Mouse (Mus musculus) testis, adult 2 months (tissue): ENCODE measurements around the gene Dmxl2. TPM values are rescaled to one million over a fixed set of nuclear protein-coding genes. Genes with fewer than 3 reads are reported as not detected.

ENCODE experiments used
- H3K27ac ChIP-seq: fragments of 200-500 bp; 2 replicates; pipeline ENCODE4 v1.5.1; 2012; ENCODE audit warnings: low read depth, low read length; ENCODE audit not compliant: control insufficient read depth, insufficient read depth
- H3K27me3 ChIP-seq: fragments of 200-500 bp; 2 replicates; pipeline ENCODE4 v1.6.1; 2012; ENCODE audit warnings: mild to moderate bottlenecking, low read length, moderate library complexity; ENCODE audit not compliant: control insufficient read depth, insufficient read depth
- H3K36me3 ChIP-seq: fragments of 200-500 bp; 2 replicates; pipeline ENCODE4 v1.6.1; 2012; ENCODE audit warnings: mild to moderate bottlenecking, low read length; ENCODE audit not compliant: control insufficient read depth, insufficient read depth
- H3K4me1 ChIP-seq: fragments of 200-500 bp; 2 replicates; pipeline ENCODE4 v1.6.1; 2012; ENCODE audit warnings: low read length; ENCODE audit not compliant: control insufficient read depth, insufficient read depth
- H3K4me3 ChIP-seq: fragments of 200-500 bp; 2 replicates; pipeline ENCODE4 v1.5.1; 2012; ENCODE audit warnings: low read depth, mild to moderate bottlenecking, low read length, moderate library complexity, mixed read lengths; ENCODE audit not compliant: control insufficient read depth
- CTCF ChIP-seq: fragments of 200-500 bp; IDR thresholded peaks from 2 replicates; pipeline ENCODE4 v1.5.1; 2012; ENCODE audit warnings: low read depth, mild to moderate bottlenecking, inconsistent platforms, low read length, moderate library complexity; ENCODE audit not compliant: control insufficient read depth, insufficient read depth, insufficient replicate concordance
- POLR2A ChIP-seq: fragments of 200-500 bp; IDR thresholded peaks from 2 replicates; pipeline ENCODE4 v1.6.1; 2012; ENCODE audit warnings: low read depth, mild to moderate bottlenecking, inconsistent platforms, low read length, moderate library complexity; ENCODE audit not compliant: control insufficient read depth
- polyA plus RNA-seq: library from polyadenylated mRNA; depleted of rRNA; stranded (reverse); fragments of >200 nt; gene quantifications from 2 replicates; pipeline ENCODE4 v1.2.3, GENCODE M21; 2012

The Dmxl2 gene
- polyA plus RNA-seq, 1 experiment: 9.8 TPM

DNA sequence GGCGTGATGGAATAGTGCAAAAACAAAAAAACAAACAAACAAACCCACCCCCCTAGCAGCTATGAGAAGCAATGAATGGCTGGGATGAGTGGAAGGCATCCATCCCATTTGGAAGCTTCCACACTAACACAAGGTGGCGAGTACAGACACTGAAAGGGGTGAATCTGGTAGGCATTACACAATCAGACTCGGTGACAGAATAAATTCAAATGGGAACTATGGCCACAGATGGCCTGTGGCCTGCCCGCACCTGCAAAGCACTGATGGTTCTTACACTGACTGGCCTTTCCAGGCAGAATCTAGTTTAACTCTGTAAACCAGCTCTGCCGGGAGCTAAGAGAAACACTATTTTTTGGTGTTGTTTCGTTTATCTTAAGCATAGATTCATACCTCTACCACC lies 2.1 kb downstream of the Dmxl2 start:
- Histone ChIP-seq H3K27ac (no peak overlapping the region), H3K4me1 (peaks cover 12% of the 10 kb centered on the region), H3K4me3 (no peak overlapping the region), H3K27me3 (no peaks in the 10 kb centered on the region), H3K36me3 (no peaks in the 10 kb centered on the region)
- TF ChIP-seq POLR2A (no peak), CTCF (no peak)

- H3K4me1 ChIP-seq: peaks cover 3% of the 10 kb centered on the region
- H3K27me3 ChIP-seq: no peaks in the 10 kb centered on the region
- TF ChIP-seq POLR2A (no peak), CTCF (no peak)
- no peak overlapping the region for H3K27ac ChIP-seq
- no peaks in the 10 kb centered on the region for H3K36me3 ChIP-seq
- no peak overlapping the region for H3K4me3 ChIP-seq
These were observed 11.0 kb downstream of the Dmxl2 start for GRCm38 (mm10) chr9:54490431-54490830.

- H3K4me1 ChIP-seq: peaks cover 3% of the 10 kb centered on the region
- H3K4me3 ChIP-seq: no peak overlapping the region
- H3K27ac ChIP-seq: no peak overlapping the region
- H3K36me3 ChIP-seq: no peaks in the 10 kb centered on the region
- H3K27me3 ChIP-seq: no peaks in the 10 kb centered on the region
- TF ChIP-seq POLR2A (no peak), CTCF (no peak)
These were observed 11.8 kb downstream of the Dmxl2 start for GRCm38 (mm10) chr9:54489599-54489998.

- no peak overlapping the region for H3K27ac ChIP-seq
These were observed 16.5 kb downstream of the Dmxl2 start for GRCm38 (mm10) chr9:54484927-54485326.

DNA sequence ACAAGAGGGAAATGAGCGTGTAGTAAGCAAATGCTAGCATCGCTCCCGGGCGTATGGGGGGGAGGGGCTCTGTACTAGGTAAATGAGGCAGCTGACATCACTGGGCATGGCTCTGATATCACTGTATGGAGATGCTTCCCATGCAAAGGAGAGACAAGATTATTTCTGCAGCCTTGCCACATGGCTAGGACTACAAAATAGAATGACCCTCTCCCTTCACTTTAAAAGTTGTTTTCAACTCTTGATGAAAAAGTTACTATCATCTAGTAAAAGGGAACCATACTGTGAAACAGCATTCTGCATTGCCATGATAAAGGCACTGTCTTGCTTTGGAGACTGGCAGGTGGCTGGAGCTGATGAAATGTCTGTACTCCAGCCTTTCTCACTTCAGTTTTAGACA lies 18.2 kb downstream of the Dmxl2 start:
- no peaks in the 10 kb centered on the region for H3K27me3 ChIP-seq
- H3K36me3 ChIP-seq: no peaks in the 10 kb centered on the region
- H3K27ac ChIP-seq: no peak overlapping the region
- no peak overlapping the region for H3K4me3 ChIP-seq
- TF ChIP-seq POLR2A: no peak
- TF ChIP-seq CTCF: no peak
- peaks cover 3% of the 10 kb centered on the region for H3K4me1 ChIP-seq

More at GRCm38 (mm10) chr9:54484927-54485326, 16.5 kb downstream of the Dmxl2 start:
- Histone ChIP-seq H3K27me3 (no peaks in the 10 kb centered on the region), H3K4me3 (no peak overlapping the region), H3K4me1 (peaks cover 3% of the 10 kb centered on the region), H3K36me3 (no peaks in the 10 kb centered on the region)
- TF ChIP-seq CTCF (no peak), POLR2A (no peak)

GRCm38 (mm10) chr9:54482763-54483162 lies 18.7 kb downstream of the Dmxl2 start:
- TF ChIP-seq CTCF (no peak), POLR2A (no peak)
- Histone ChIP-seq H3K4me1 (peaks cover 3% of the 10 kb centered on the region), H3K27me3 (no peaks in the 10 kb centered on the region), H3K27ac (no peak overlapping the region), H3K4me3 (no peak overlapping the region), H3K36me3 (no peaks in the 10 kb centered on the region)

- Histone ChIP-seq H3K36me3 (no peaks in the 10 kb centered on the region), H3K27ac (no peak overlapping the region), H3K27me3 (no peaks in the 10 kb centered on the region), H3K4me1 (no peaks in the 10 kb centered on the region), H3K4me3 (no peak overlapping the region)
- TF ChIP-seq POLR2A (no peak), CTCF (no peak)
These were observed 22.4 kb downstream of the Dmxl2 start for GRCm38 (mm10) chr9:54479054-54479453.

GRCm38 (mm10) chr9:54478117-54478516 lies 23.3 kb downstream of the Dmxl2 start:
- no peak overlapping the region for H3K4me3 ChIP-seq
- H3K27ac ChIP-seq: no peak overlapping the region
- TF ChIP-seq POLR2A (no peak), CTCF (no peak)
- no peaks in the 10 kb centered on the region for H3K36me3 ChIP-seq
- no peaks in the 10 kb centered on the region for H3K27me3 ChIP-seq
- H3K4me1 ChIP-seq: no peaks in the 10 kb centered on the region
